Mouse (Mus musculus) brown adipose tissue, adult 24 weeks (tissue): Measurements from ENCODE around the gene Mstn. TPM values are rescaled to one million over a fixed set of nuclear protein-coding genes. Genes with fewer than 3 reads are reported as not detected.

ENCODE experiments used
- H3K27ac ChIP-seq: fragments of 200-500 bp; replicated peaks from 2 replicates; pipeline ENCODE4 v1.5.1; 2012; ENCODE audit warnings: low read depth, mild to moderate bottlenecking, low read length
- H3K4me1 ChIP-seq: fragments of 200-500 bp; 2 replicates; pipeline ENCODE4 v1.6.1; 2012; ENCODE audit warnings: low read length, mixed read lengths; ENCODE audit not compliant: control insufficient read depth, insufficient read depth, insufficient read length
- H3K4me3 ChIP-seq: fragments of 200-500 bp; 2 replicates; pipeline ENCODE4 v1.5.1; 2012; ENCODE audit warnings: low read depth, mild to moderate bottlenecking, low read length, moderate library complexity; ENCODE audit not compliant: insufficient read depth
- polyA plus RNA-seq: library from polyadenylated mRNA; stranded (reverse); fragments of >200 nt; gene quantifications from 2 replicates; pipeline ENCODE4 v1.2.4, GENCODE M21; 2012; ENCODE audit not compliant: missing spikeins, insufficient read depth, insufficient read length

Gene Mstn
- polyA plus RNA-seq, 1 experiment, result 0.52 TPM

DNA sequence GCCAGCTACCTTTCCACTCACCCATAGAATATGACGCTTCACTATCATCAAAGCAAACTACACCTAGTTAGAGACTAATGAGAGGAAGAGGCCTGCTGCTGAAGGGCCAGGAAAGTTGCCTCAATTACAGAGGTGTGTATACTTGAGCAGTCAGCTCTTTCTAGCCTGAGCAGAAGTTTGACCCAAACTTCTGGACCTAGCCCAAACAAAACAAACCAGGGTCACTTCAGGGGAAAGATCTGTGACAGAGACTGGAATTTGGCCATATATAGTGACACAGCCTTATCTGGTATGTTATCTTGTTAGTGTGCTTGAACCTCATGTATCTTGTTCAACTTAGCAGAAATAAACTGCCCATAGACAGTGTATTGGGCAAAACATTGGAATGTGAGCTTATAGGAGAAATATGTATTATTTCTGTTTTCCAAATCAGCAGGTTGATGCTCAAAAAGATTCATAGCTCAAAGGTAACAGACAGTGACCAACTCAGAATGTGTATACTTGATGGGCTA is 9.3 kb downstream of the Mstn start:
- H3K4me3 ChIP-seq, result no peak overlapping the region
- no peak overlapping the region for H3K27ac ChIP-seq
- no peaks in the 10 kb centered on the region for H3K4me1 ChIP-seq

DNA sequence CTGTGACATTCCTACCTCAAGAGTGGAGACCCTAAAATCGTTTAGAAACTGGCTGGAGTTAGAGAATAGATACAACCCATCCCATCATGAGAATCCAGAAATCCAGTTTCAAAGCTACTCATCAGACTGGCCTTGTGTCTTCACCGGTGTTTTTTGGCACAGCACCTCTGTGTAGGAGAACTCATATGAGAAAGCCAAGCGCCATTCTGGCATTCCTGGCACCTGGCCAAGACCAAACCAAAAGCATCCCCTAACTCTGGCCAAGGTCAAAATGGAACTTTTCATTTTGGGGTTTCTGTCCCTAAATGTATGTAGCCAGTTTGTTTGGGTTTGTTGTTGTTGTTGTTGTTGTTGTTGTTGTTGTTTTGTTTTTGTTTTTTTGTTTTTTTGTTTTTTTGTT is 15.2 kb downstream of the Mstn start:
- Histone ChIP-seq H3K4me3 (no peak overlapping the region), H3K4me1 (no peaks in the 10 kb centered on the region), H3K27ac (no peak overlapping the region)

DNA sequence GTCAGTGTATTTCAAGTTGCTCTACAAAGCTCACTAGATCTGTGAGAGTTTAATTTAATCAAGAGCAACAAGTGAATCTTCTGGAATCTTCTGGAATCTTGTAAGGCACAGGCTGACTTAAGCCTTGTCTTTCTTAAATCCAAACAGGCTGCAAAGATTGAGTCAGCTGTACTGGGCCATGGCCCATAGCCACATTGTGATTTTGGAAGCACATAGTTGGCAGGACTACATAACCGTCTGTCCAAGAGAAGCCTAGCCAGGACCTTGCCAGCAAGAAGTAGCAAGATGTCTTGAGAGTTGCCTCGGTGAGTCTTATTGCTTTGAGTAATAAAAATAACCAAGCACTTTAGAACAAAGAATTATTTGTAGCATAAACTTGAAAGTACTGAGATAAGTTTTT is 18.4 kb downstream of the Mstn start:
- Histone ChIP-seq H3K4me1 (no peaks in the 10 kb centered on the region), H3K4me3 (no peak overlapping the region), H3K27ac (no peak overlapping the region)

DNA sequence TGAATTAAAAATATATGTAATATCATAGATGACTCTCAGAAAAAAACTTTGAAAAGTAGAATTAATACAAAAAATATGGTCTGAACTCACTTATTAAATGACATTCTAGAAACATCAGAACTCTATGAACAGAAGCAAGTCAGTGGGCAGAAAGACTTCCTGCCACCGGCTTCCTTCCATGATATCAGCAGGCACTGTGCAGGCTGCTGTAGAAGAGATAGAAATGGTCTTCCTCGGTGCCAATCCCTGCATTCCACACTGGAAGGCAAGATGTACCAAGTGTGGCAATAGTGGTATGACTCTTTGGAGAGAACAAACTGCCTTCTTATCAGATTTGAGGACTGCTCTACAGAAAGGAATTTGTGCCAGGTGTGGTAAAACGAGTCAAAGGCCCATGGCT is 19.2 kb downstream of the Mstn start:
- Histone ChIP-seq H3K4me1 (no peaks in the 10 kb centered on the region), H3K27ac (no peak overlapping the region), H3K4me3 (no peak overlapping the region)

DNA sequence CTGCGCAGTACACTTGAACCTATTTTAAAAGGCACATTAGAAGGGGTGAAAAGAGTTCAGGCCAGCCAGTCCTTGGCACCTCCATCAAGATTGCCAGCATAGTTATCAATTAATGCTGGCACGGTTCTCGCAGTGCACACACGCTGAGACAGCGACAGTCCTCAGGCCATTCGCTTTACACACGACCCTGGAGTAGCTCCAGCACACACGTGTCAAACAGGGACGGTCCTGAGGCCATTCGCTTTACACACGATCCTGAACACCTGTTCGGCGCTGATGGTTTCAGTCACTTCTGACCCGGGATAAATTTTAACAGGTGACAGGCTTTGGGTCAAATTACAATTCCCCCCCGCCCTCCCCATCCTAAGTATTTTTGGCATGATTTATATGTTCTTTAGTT is 23.8 kb downstream of the Mstn start:
- Histone ChIP-seq H3K4me3 (no peak overlapping the region), H3K27ac (no peak overlapping the region), H3K4me1 (no peaks in the 10 kb centered on the region)

DNA sequence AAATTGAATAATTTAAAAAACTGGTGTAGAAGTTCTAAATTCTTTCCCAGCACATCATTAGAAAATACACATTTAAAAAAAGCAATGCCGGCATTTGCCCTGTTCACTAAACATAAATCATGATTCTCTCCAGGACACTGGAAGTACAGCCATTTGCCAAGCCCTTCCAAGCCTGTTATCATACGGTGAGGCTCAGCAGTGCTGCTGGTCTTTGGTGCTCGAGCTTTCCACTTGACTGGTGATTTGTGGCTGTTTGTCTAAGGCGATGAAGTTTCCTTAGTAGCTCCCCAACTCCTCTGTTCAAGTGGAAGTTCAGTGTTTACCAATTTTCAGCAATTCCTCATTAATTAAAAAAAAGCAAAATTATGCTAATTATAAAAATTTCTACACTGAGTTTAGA is 24.6 kb downstream of the Mstn start:
- no peaks in the 10 kb centered on the region for H3K4me1 ChIP-seq
- H3K27ac ChIP-seq, result no peak overlapping the region
- H3K4me3 ChIP-seq, result no peak overlapping the region

DNA sequence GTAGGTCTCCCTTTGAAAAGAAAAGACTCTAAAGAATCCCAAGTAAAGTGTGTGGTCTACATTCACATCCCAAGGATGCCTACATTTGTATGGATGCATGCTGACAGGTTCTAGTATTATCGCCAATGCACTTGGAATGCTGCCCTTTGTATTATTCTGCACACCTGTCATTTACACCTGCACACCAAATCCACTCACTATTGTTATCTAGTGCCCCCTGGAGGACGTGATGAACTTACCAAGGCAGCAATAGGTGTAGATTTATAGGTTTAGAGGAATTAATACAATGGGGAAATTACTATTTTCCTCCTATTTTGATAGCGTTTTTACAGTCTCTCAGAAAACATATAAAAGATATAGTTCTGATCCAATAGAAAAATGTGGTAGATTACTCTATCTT is 31.7 kb downstream of the Mstn start:
- Histone ChIP-seq H3K27ac (no peak overlapping the region), H3K4me3 (no peak overlapping the region), H3K4me1 (no peaks in the 10 kb centered on the region)

DNA sequence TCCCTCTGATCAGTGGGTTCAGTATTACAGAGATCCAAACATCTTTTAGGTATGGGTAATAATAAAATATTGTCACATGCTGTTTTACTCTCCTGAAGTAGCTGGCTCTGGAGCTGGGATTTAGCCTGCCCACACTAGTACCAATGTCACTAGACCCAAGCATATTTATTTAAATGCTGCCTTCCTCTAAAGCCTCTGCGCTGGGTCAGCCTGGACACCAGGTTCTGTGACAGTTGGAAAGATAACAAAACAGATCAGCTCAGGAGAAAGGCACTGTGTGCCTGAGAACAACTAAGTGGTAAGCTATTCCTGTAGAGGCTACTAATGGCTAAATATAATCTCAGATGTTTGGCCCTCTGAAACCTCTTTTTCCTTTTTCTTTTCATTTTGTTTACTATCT is 49.1 kb downstream of the Mstn start:
- no peak overlapping the region for H3K4me3 ChIP-seq
- no peak overlapping the region for H3K27ac ChIP-seq
- H3K4me1 ChIP-seq, result no peaks in the 10 kb centered on the region

Other genes with a start within 250 kb of the Mstn start
- 8.8 and 9.1 TPM in 2 replicates for gene Inpp1, start 244.0 kb upstream of the Mstn start, polyA plus RNA-seq
- 379 and 385 TPM in 2 replicates for gene Hibch, start 216.7 kb upstream of the Mstn start, polyA plus RNA-seq
- gene 1700019D03Rik, start 41.5 kb upstream of the Mstn start, polyA plus RNA-seq, result 1.2 and 2.9 TPM in 2 replicates
- gene 1700019A02Rik, start 126.0 kb downstream of the Mstn start, polyA plus RNA-seq, result not detected in 2 replicates
- gene Pms1, start 235.4 kb downstream of the Mstn start, polyA plus RNA-seq, result 1.7 and 2.0 TPM in 2 replicates
- 10.2 and 12.5 TPM in 2 replicates for gene Ormdl1, start 235.5 kb downstream of the Mstn start, polyA plus RNA-seq
- not detected in 2 replicates for gene Gm28778, start 235.5 kb downstream of the Mstn start, polyA plus RNA-seq